7 mouse cellular contexts compared by ENCODE assay signal in genomic region chr11:59809071-59809669, GRCm38 (mm10). TPM values are rescaled to one million over a fixed set of nuclear protein-coding genes. Genes with fewer than 3 reads are reported as not detected.
A peak's percentile ranks its signal among the peaks of the same experiment; 100 is the strongest.
DNase-seq lines count a peak whose midpoint lies in the region; ATAC-seq and TF ChIP-seq lines count a peak whose summit lies in the region.

No protein-coding gene starts in this region.

- H3K27ac ChIP-seq in embryonic facial prominence, embryonic 12.5 days: peak overlapping the region; percentile 97
- peak overlapping the region; percentile 100 for H3K27ac ChIP-seq in limb, embryonic 14.5 days (replicated peaks; ENCODE audit: low read depth, low read length)
- H3K27ac ChIP-seq in midbrain, embryonic 15.5 days: peak overlapping the region; percentile 99

- peak; percentile 38 for DNase-seq in limb, embryonic 14.5 days (ENCODE audit: low spot score)
- no peak for DNase-seq in frontal cortex, postnatal 25 days (ENCODE audit: low spot score in 2 of 2)

- no peaks in the 10 kb centered on the region for H3K9me3 ChIP-seq in E14TG2a.4 (ENCODE audit: low read length)
- no peaks in the 10 kb centered on the region for H3K9me3 ChIP-seq in embryonic facial prominence, embryonic 12.5 days
- no peaks in the 10 kb centered on the region for H3K9me3 ChIP-seq in limb, embryonic 14.5 days (ENCODE audit: control insufficient read depth, low read length)
- no peaks in the 10 kb centered on the region for H3K9me3 ChIP-seq in midbrain, embryonic 15.5 days

- peak overlapping the region; percentile 75 for H3ac ChIP-seq in C2C12 (ENCODE audit: control insufficient read depth, insufficient read length, low read depth)

- H3K27me3 ChIP-seq in C2C12 (ENCODE audit: control insufficient read depth, insufficient read depth, insufficient read length) (no peaks in the 10 kb centered on the region), E14TG2a.4 (ENCODE audit: insufficient read depth, low read length) (no peaks in the 10 kb centered on the region)
- no peaks in the 10 kb centered on the region for H3K27me3 ChIP-seq in embryonic facial prominence, embryonic 12.5 days
- no peaks in the 10 kb centered on the region for H3K27me3 ChIP-seq in limb, embryonic 14.5 days (ENCODE audit: control insufficient read depth, insufficient read depth, low read length)
- no peaks in the 10 kb centered on the region for H3K27me3 ChIP-seq in midbrain, embryonic 15.5 days (replicated peaks)

- H3K79me3 ChIP-seq in C2C12 (ENCODE audit: low read depth): peaks cover 2% of the 10 kb centered on the region

- peak overlapping the region; percentile 79 for H3K4me3 ChIP-seq in C2C12 (ENCODE audit: insufficient read depth, poor library complexity, severe bottlenecking)
- peak overlapping the region; percentile 90 for H3K4me3 ChIP-seq in E14TG2a.4 (replicated peaks; ENCODE audit: low read length)
- H3K4me3 ChIP-seq in embryonic facial prominence, embryonic 12.5 days: peak overlapping the region; percentile 85
- peak overlapping the region; percentile 80 for H3K4me3 ChIP-seq in limb, embryonic 14.5 days (replicated peaks; ENCODE audit: low read length)
- peak overlapping the region; percentile 89 for H3K4me3 ChIP-seq in midbrain, embryonic 15.5 days

- peak overlapping the region; percentile 85 for H3K9ac ChIP-seq in embryonic facial prominence, embryonic 12.5 days
- H3K9ac ChIP-seq in limb, embryonic 14.5 days (ENCODE audit: low read depth, low read length, severe bottlenecking): peak overlapping the region; percentile 98
- H3K9ac ChIP-seq in midbrain, embryonic 15.5 days: peak overlapping the region; percentile 90

- no peak for TF ChIP-seq POLR2A in limb, embryonic 14.5 days (IDR thresholded peaks at IDR 0.05; ENCODE audit: borderline replicate concordance, extremely low read depth, insufficient read depth, insufficient read length)

- H3K4me1 ChIP-seq in E14TG2a.4 (replicated peaks; ENCODE audit: low read depth, low read length): peaks cover 86% of the 10 kb centered on the region
- H3K4me1 ChIP-seq in embryonic facial prominence, embryonic 12.5 days: peaks cover 18% of the 10 kb centered on the region
- H3K4me1 ChIP-seq in limb, embryonic 14.5 days (ENCODE audit: control insufficient read depth, insufficient read depth, low read length): peaks cover 8% of the 10 kb centered on the region
- H3K4me1 ChIP-seq in midbrain, embryonic 15.5 days: peaks cover 21% of the 10 kb centered on the region

- WGBS in embryonic facial prominence, embryonic 12.5 days: under 1% methylated on average over 15 of the region's 15 CpGs
- under 1% methylated on average over 15 of the region's 15 CpGs for WGBS in limb, embryonic 14.5 days
- WGBS in midbrain, embryonic 15.5 days: under 1% methylated on average over 15 of the region's 15 CpGs

- no peak for ATAC-seq in embryonic facial prominence, embryonic 12.5 days (ENCODE audit: insufficient number of reproducible peaks, insufficient read depth, low FRiP score, low TSS enrichment)
- peak; percentile 41 to 42 for ATAC-seq in hematopoietic stem cell, adult 5-6 weeks (replicated peaks in 1 of 2; ENCODE audit: insufficient read depth in 1 of 2, low FRiP score in 2 of 2, low TSS enrichment in 1 of 2, low read depth in 1 of 2, poor library complexity in 2 of 2, severe bottlenecking in 2 of 2)
- ATAC-seq in limb, embryonic 14.5 days (ENCODE audit: low FRiP score, low read depth): peak; percentile 1; the same call in 1 of the 2 replicates
- peak; percentile 7 for ATAC-seq in midbrain, embryonic 15.5 days (replicated peaks)

- H3K36me3 ChIP-seq in C2C12 (ENCODE audit: control insufficient read depth, insufficient read depth): peaks cover 22% of the 10 kb centered on the region
- H3K36me3 ChIP-seq in E14TG2a.4 (ENCODE audit: insufficient read depth, low read length): peaks cover 39% of the 10 kb centered on the region
- H3K36me3 ChIP-seq in embryonic facial prominence, embryonic 12.5 days: peaks cover 30% of the 10 kb centered on the region
- H3K36me3 ChIP-seq in limb, embryonic 14.5 days (ENCODE audit: control insufficient read depth, insufficient read depth, low read length): peaks cover 38% of the 10 kb centered on the region
- peaks cover 10% of the 10 kb centered on the region for H3K36me3 ChIP-seq in midbrain, embryonic 15.5 days (replicated peaks)

- TF ChIP-seq CTCF in C2C12 (IDR thresholded peaks at IDR 0.05; ENCODE audit: control insufficient read depth, insufficient read depth, insufficient read length): no peak
- no peak for TF ChIP-seq CTCF in E14TG2a.4 (conservative IDR thresholded peaks at IDR 0.05; ENCODE audit: low read length)

- peak overlapping the region; percentile 86 for H3K4me2 ChIP-seq in embryonic facial prominence, embryonic 12.5 days (replicated peaks)
- peak overlapping the region; percentile 72 for H3K4me2 ChIP-seq in limb, embryonic 14.5 days (replicated peaks; ENCODE audit: low read depth, low read length, severe bottlenecking)
- peak overlapping the region; percentile 80 for H3K4me2 ChIP-seq in midbrain, embryonic 15.5 days

- H3K79me2 ChIP-seq in C2C12 (ENCODE audit: control insufficient read depth, insufficient read depth): peaks cover 26% of the 10 kb centered on the region

TF ChIP-seq in C2C12, 6 proteins besides CTCF, POLR2A, EP300 and RAD21:
- peak; percentile 92 for TF ChIP-seq USF1 (IDR thresholded peaks at IDR 0.05; ENCODE audit: low read depth)
- TF ChIP-seq CEBPB (IDR thresholded peaks at IDR 0.05; ENCODE audit: low read depth): no peak

RNA-seq across cellular contexts. Expression of gene Flcn, which starts 0.6 kb away (rescaled TPM):
- polyA plus RNA-seq in C2C12 (2012; fragmentation: generic; extraction: Trizol): 20.7 TPM
- polyA plus RNA-seq in embryonic facial prominence, embryonic 12.5 days (2016; fragmentation: Nextera tagmentation; extraction: Ambion mirVana): 37.0 and 39.2 TPM in 2 replicates
- total RNA-seq in hematopoietic stem cell, adult 5-6 weeks (2017): 24.5 and 27.3 TPM in 2 replicates
- polyA plus RNA-seq in limb, embryonic 14.5 days (2012; rRNA removed): 51.1 and 63.5 TPM in 2 replicates
- polyA plus RNA-seq in limb, embryonic 14.5 days (2014; fragmentation: Nextera tagmentation; extraction: Ambion mirVana): 27.6 and 33.1 TPM in 2 replicates
- polyA plus RNA-seq in midbrain, embryonic 15.5 days (2015; fragmentation: Nextera tagmentation; extraction: Ambion mirVana): 46.2 and 48.5 TPM in 2 replicates

RNA-seq across cellular contexts. Expression of gene Pld6, which starts 21.7 kb away (rescaled TPM):
- polyA plus RNA-seq in C2C12 (2012; fragmentation: generic; extraction: Trizol): 0.02 TPM
- 3.2 and 4.0 TPM in 2 replicates for polyA plus RNA-seq in embryonic facial prominence, embryonic 12.5 days (2016; fragmentation: Nextera tagmentation; extraction: Ambion mirVana)
- 3.7 and 4.4 TPM in 2 replicates for total RNA-seq in hematopoietic stem cell, adult 5-6 weeks (2017)
- polyA plus RNA-seq in limb, embryonic 14.5 days (2012; rRNA removed): 5.1 and 5.9 TPM in 2 replicates
- polyA plus RNA-seq in limb, embryonic 14.5 days (2014; fragmentation: Nextera tagmentation; extraction: Ambion mirVana): 0.58 and 1.4 TPM in 2 replicates
- polyA plus RNA-seq in midbrain, embryonic 15.5 days (2015; fragmentation: Nextera tagmentation; extraction: Ambion mirVana): 13.3 and 13.7 TPM in 2 replicates

RNA-seq across cellular contexts. Expression of gene Nt5m, which starts 30.1 kb away (rescaled TPM):
- polyA plus RNA-seq in C2C12 (2012; fragmentation: generic; extraction: Trizol): 19.4 TPM
- 42.9 and 43.0 TPM in 2 replicates for polyA plus RNA-seq in embryonic facial prominence, embryonic 12.5 days (2016; fragmentation: Nextera tagmentation; extraction: Ambion mirVana)
- total RNA-seq in hematopoietic stem cell, adult 5-6 weeks (2017): 11.1 and 16.7 TPM in 2 replicates
- polyA plus RNA-seq in limb, embryonic 14.5 days (2012; rRNA removed): 39.7 and 47.3 TPM in 2 replicates
- polyA plus RNA-seq in limb, embryonic 14.5 days (2014; fragmentation: Nextera tagmentation; extraction: Ambion mirVana): 41.9 and 43.1 TPM in 2 replicates
- polyA plus RNA-seq in midbrain, embryonic 15.5 days (2015; fragmentation: Nextera tagmentation; extraction: Ambion mirVana): 77.6 and 78.2 TPM in 2 replicates

RNA-seq across cellular contexts. Expression of gene Cops3, which starts 30.5 kb away (rescaled TPM):
- polyA plus RNA-seq in C2C12 (2012; fragmentation: generic; extraction: Trizol): 69.0 TPM
- polyA plus RNA-seq in embryonic facial prominence, embryonic 12.5 days (2016; fragmentation: Nextera tagmentation; extraction: Ambion mirVana): 200 and 218 TPM in 2 replicates
- total RNA-seq in hematopoietic stem cell, adult 5-6 weeks (2017): 172 and 186 TPM in 2 replicates
- polyA plus RNA-seq in limb, embryonic 14.5 days (2012; rRNA removed): 70.6 and 84.2 TPM in 2 replicates
- 192 and 198 TPM in 2 replicates for polyA plus RNA-seq in limb, embryonic 14.5 days (2014; fragmentation: Nextera tagmentation; extraction: Ambion mirVana)
- 180 and 183 TPM in 2 replicates for polyA plus RNA-seq in midbrain, embryonic 15.5 days (2015; fragmentation: Nextera tagmentation; extraction: Ambion mirVana)
